Mouse (Mus musculus): ENCODE data around the gene 1300017J02Rik. TPM values are rescaled to one million over a fixed set of nuclear protein-coding genes. Genes with fewer than 3 reads are reported as not detected.

The 1300017J02Rik gene
- total and polyA plus RNA-seq, 2 experiments, result 267 to 608 TPM

DNA sequence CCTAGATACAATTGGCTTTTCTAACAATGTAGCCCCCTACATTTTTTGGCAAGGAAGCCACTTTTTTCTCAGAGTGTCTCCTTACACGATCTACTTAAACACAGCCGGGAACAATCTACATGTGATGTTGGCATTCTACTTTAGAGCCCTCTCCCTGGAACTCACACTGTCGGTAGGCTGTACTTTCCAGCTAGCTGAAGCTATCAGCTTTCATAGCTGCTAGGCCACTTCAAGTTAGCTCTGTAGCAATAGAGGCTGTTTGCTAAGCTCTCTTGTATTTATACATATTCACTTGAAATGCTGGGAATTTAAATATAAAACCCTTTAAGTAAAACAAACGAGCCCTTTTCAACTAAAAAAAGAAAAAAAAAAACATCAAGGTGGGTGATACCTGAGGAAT lies 2.6 kb downstream of the 1300017J02Rik start:
- H3K27me3 ChIP-seq (ENCODE audit: control insufficient read depth, insufficient read depth, low read length), result no peaks in the 10 kb centered on the region
- TF ChIP-seq CTCF (IDR thresholded peaks at IDR 0.05; ENCODE audit: low read depth, low read length), result no peak
- TF ChIP-seq POLR2A (IDR thresholded peaks at IDR 0.05; ENCODE audit: extremely low read depth, insufficient read depth, low read length), result no peak
- peaks cover 2% of the 10 kb centered on the region; the same call in 1 of the 2 replicates for H3K4me1 ChIP-seq (ENCODE audit: control insufficient read depth, insufficient read depth, low read length)
- WGBS, result 68% methylated on average over 4 of the region's 4 CpGs
- H3K27ac ChIP-seq (replicated peaks; ENCODE audit: insufficient read depth, low read depth, low read length), result no peak overlapping the region
- no peak for DNase-seq (ENCODE audit: extremely low read depth, low read depth, low spot score)
- H3K79me2 ChIP-seq (ENCODE audit: control insufficient read depth, insufficient read depth, low read length), result no peaks in the 10 kb centered on the region
- H3K36me3 ChIP-seq (ENCODE audit: control insufficient read depth, insufficient read depth, low read length), result no peaks in the 10 kb centered on the region
- no peak overlapping the region for H3K4me3 ChIP-seq (ENCODE audit: insufficient read depth, low read depth, low read length)
- H3K9ac ChIP-seq (ENCODE audit: low read depth, low read length), result no peak overlapping the region

GRCm38 (mm10) chr9:103301086-103301485 lies 3.8 kb downstream of the 1300017J02Rik start:
- DNase-seq (ENCODE audit: extremely low read depth, low read depth, low spot score), result peak; percentile 66
- Histone ChIP-seq H3K9ac (ENCODE audit: low read depth, low read length) (no peak overlapping the region), H3K4me3 (ENCODE audit: insufficient read depth, low read depth, low read length) (no peak overlapping the region), H3K79me2 (ENCODE audit: control insufficient read depth, insufficient read depth, low read length) (no peaks in the 10 kb centered on the region), H3K36me3 (ENCODE audit: control insufficient read depth, insufficient read depth, low read length) (no peaks in the 10 kb centered on the region), H3K27me3 (ENCODE audit: control insufficient read depth, insufficient read depth, low read length) (no peaks in the 10 kb centered on the region), H3K27ac (replicated peaks; ENCODE audit: insufficient read depth, low read depth, low read length) (no peak overlapping the region), H3K4me1 (ENCODE audit: control insufficient read depth, insufficient read depth, low read length) (peaks cover 2% of the 10 kb centered on the region; the same call in 1 of the 2 replicates)
- TF ChIP-seq CTCF (IDR thresholded peaks at IDR 0.05; ENCODE audit: low read depth, low read length) (no peak), POLR2A (IDR thresholded peaks at IDR 0.05; ENCODE audit: extremely low read depth, insufficient read depth, low read length) (no peak)
- WGBS, result 43% methylated on average over 8 of the region's 8 CpGs

DNA sequence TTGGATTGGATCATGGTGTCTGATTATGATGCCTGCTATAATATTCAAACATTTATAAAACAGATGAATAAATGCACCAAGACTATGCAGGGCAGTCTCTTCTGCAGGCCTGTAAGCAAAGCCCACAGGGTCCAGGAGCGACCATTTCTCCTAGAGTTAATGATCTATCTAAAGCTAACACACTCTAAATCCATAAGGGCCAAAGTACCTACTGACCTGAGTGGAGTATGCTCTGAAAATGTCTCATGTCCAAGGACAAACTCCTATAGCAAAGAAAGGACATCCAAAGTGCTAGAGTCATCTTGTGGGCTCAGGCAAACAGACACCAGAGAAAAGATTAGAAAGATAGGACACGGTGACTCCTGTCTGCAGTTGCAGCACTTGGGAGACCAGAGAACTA lies 10.4 kb downstream of the 1300017J02Rik start:
- Histone ChIP-seq H3K9ac (ENCODE audit: low read depth, low read length) (no peak overlapping the region; the same call in 1 of the 2 replicates), H3K4me3 (ENCODE audit: insufficient read depth, low read depth, low read length) (no peak overlapping the region), H3K27me3 (ENCODE audit: control insufficient read depth, insufficient read depth, low read length) (no peaks in the 10 kb centered on the region), H3K4me1 (ENCODE audit: control insufficient read depth, insufficient read depth, low read length) (peaks cover 15% of the 10 kb centered on the region), H3K36me3 (ENCODE audit: control insufficient read depth, insufficient read depth, low read length) (no peaks in the 10 kb centered on the region), H3K79me2 (ENCODE audit: control insufficient read depth, insufficient read depth, low read length) (no peaks in the 10 kb centered on the region; the same call in 1 of the 2 replicates), H3K27ac (replicated peaks; ENCODE audit: insufficient read depth, low read depth, low read length) (peak overlapping the region; percentile 89)
- TF ChIP-seq CTCF (IDR thresholded peaks at IDR 0.05; ENCODE audit: low read depth, low read length), result no peak
- no peak for TF ChIP-seq POLR2A (IDR thresholded peaks at IDR 0.05; ENCODE audit: extremely low read depth, insufficient read depth, low read length)
- WGBS, result 21% methylated on average over 2 of the region's 2 CpGs
- DNase-seq (ENCODE audit: extremely low read depth, low read depth, low spot score), result peak; percentile 85

- peaks cover 22% of the 10 kb centered on the region; the same call in 1 of the 2 replicates for H3K79me2 ChIP-seq (ENCODE audit: control insufficient read depth, insufficient read depth, low read length)
- H3K36me3 ChIP-seq (ENCODE audit: control insufficient read depth, insufficient read depth, low read length), result no peaks in the 10 kb centered on the region
- TF ChIP-seq CTCF (IDR thresholded peaks at IDR 0.05; ENCODE audit: low read depth, low read length) (no peak), POLR2A (IDR thresholded peaks at IDR 0.05; ENCODE audit: extremely low read depth, insufficient read depth, low read length) (no peak)
- H3K4me3 ChIP-seq (ENCODE audit: insufficient read depth, low read depth, low read length), result peak overlapping the region; percentile 74; the same call in 1 of the 2 replicates
- H3K27me3 ChIP-seq (ENCODE audit: control insufficient read depth, insufficient read depth, low read length), result no peaks in the 10 kb centered on the region
- peaks cover 26% of the 10 kb centered on the region for H3K4me1 ChIP-seq (ENCODE audit: control insufficient read depth, insufficient read depth, low read length)
- H3K9ac ChIP-seq (ENCODE audit: low read depth, low read length), result peak overlapping the region; percentile 80
- H3K27ac ChIP-seq (replicated peaks; ENCODE audit: insufficient read depth, low read depth, low read length), result peak overlapping the region; percentile 90
- 64% methylated on average over 13 of the region's 13 CpGs for WGBS
- DNase-seq (ENCODE audit: extremely low read depth, low read depth, low spot score), result no peak
Measured at GRCm38 (mm10) chr9:103288489-103289180, 16.2 kb downstream of the 1300017J02Rik start.

- 28% methylated on average over 19 of the region's 19 CpGs for WGBS
- H3K27ac ChIP-seq (replicated peaks; ENCODE audit: insufficient read depth, low read depth, low read length), result peak overlapping the region; percentile 90
- H3K79me2 ChIP-seq (ENCODE audit: control insufficient read depth, insufficient read depth, low read length), result peaks cover 22% of the 10 kb centered on the region; the same call in 1 of the 2 replicates
- H3K9ac ChIP-seq (ENCODE audit: low read depth, low read length), result peak overlapping the region; percentile 80
- H3K4me1 ChIP-seq (ENCODE audit: control insufficient read depth, insufficient read depth, low read length), result peaks cover 22% of the 10 kb centered on the region
- no peaks in the 10 kb centered on the region for H3K27me3 ChIP-seq (ENCODE audit: control insufficient read depth, insufficient read depth, low read length)
- DNase-seq (ENCODE audit: extremely low read depth, low read depth, low spot score), result peak; percentile 90
- H3K4me3 ChIP-seq (ENCODE audit: insufficient read depth, low read depth, low read length), result peak overlapping the region; percentile 74
- H3K36me3 ChIP-seq (ENCODE audit: control insufficient read depth, insufficient read depth, low read length), result no peaks in the 10 kb centered on the region
- TF ChIP-seq CTCF (IDR thresholded peaks at IDR 0.05; ENCODE audit: low read depth, low read length) (no peak), POLR2A (IDR thresholded peaks at IDR 0.05; ENCODE audit: extremely low read depth, insufficient read depth, low read length) (peak; percentile 76)
Measured at GRCm38 (mm10) chr9:103287840-103288488, 16.9 kb downstream of the 1300017J02Rik start.
